Mouse (Mus musculus) layer of hippocampus, postnatal 14 days (tissue): ENCODE measurements around the gene Zfp712. TPM values are rescaled to one million over a fixed set of nuclear protein-coding genes. Genes with fewer than 3 reads are reported as not detected.

Source experiments
- DNase-seq, 2 experiments: peaks; one replicate each; pipeline ENCODE4 v3.0.0; 2021 to 2022; ENCODE audit warnings: low spot score in 2 of 2, mixed read lengths in 1 of 2
- long read RNA-seq, 2 experiments: library from polyadenylated mRNA; stranded (forward); transcript quantifications; one replicate each; pipeline ENCODE4 v2.0.0; 2021
- total RNA-seq, 2 experiments: library from RNA; stranded (reverse); gene quantifications; 2 replicates each; pipeline ENCODE4 v1.2.3; 2021

The Zfp712 gene
- total RNA-seq, result 1 to 10 TPM; 4.4 to 5.0 TPM
- long read RNA-seq, experiment 1, transcript Zfp712-201 (4 exons, 3,968 nt), result major isoform, 6 of 8 reads
- long read RNA-seq, experiment 1, partial matches to known transcripts, result 1 of 8 reads
- long read RNA-seq, experiment 1, other reads (novel, unspliced or antisense), result 1 of 8 reads
- long read RNA-seq, experiment 2, transcript Zfp712-201 (4 exons, 3,968 nt), result major isoform, 7 of 8 reads
- long read RNA-seq, experiment 2, partial matches to known transcripts, result 0 of 8 reads
- long read RNA-seq, experiment 2, other reads (novel, unspliced or antisense), result 1 of 8 reads

GRCm38 (mm10) chr13:67060786-67061358, at the start of gene Zfp712:
TSS of gene Zfp712 (minus strand) at chr13:67061170.
- DNase-seq, result peak; percentile 93 to 96

GRCm38 (mm10) chr13:67108821-67109206, 47.8 kb upstream of the Zfp712 start:
- DNase-seq, result no peak

GRCm38 (mm10) chr13:67108194-67108820, 47.3 kb upstream of the Zfp712 start, which contains the start of gene Gm28557:
TSS of gene Gm28557 (minus strand) at chr13:67108604.
- DNase-seq, result peak; percentile 87 to 98

- DNase-seq, result no peak
Observed at GRCm38 (mm10) chr13:67107681-67108080, 46.7 kb upstream of the Zfp712 start.

- no peak for DNase-seq
Observed at GRCm38 (mm10) chr13:67097876-67098275, 36.9 kb upstream of the Zfp712 start, which contains the start of gene Zfp708. TSS of gene Zfp708 (minus strand) at chr13:67097976.

- no peak for DNase-seq
Observed at GRCm38 (mm10) chr13:67090154-67090553, 29.2 kb upstream of the Zfp712 start.

GRCm38 (mm10) chr13:67081946-67082345, 21.0 kb upstream of the Zfp712 start:
- no peak for DNase-seq

- peak; percentile 60 to 82 for DNase-seq
Observed at GRCm38 (mm10) chr13:67081142-67081713, 20.3 kb upstream of the Zfp712 start.

GRCm38 (mm10) chr13:67077244-67077643, 16.3 kb upstream of the Zfp712 start:
- no peak for DNase-seq

- no peak for DNase-seq
Observed at GRCm38 (mm10) chr13:67072786-67073185, 11.8 kb upstream of the Zfp712 start.

- no peak for DNase-seq
Observed at GRCm38 (mm10) chr13:67065386-67065785, 4.4 kb upstream of the Zfp712 start.

- no peak for DNase-seq
Observed at GRCm38 (mm10) chr13:67062427-67062826, 1.5 kb upstream of the Zfp712 start.

GRCm38 (mm10) chr13:67060161-67060785, 697 bp downstream of the Zfp712 start:
- DNase-seq, result no peak

Other genes with a start within 250 kb of the Zfp712 start
- 1 to 10 TPM; 2.5 to 2.7 TPM for gene Gm10767, start 156.3 kb downstream of the Zfp712 start, total RNA-seq
- gene Zfp708, start 36.8 kb upstream of the Zfp712 start, total RNA-seq, result 1 to 10 TPM; 2.9 to 3.5 TPM
- 1 to 10 TPM; 2.3 to 2.7 TPM for gene Gm28557, start 47.4 kb upstream of the Zfp712 start, total RNA-seq
- gene Rslcan18, start 55.1 kb upstream of the Zfp712 start, total RNA-seq, result under 1 TPM; 0.12 to 0.44 TPM
- 10 to 100 TPM in 1 of 2 experiments, 1 to 10 TPM in 1; 9.4 to 10.6 TPM for gene Zfp759, start 60.5 kb upstream of the Zfp712 start, total RNA-seq
- gene Rsl1, start 112.0 kb upstream of the Zfp712 start, total RNA-seq, result 1 to 10 TPM; 5.2 to 5.5 TPM
- gene Zfp455, start 133.3 kb upstream of the Zfp712 start, total RNA-seq, result 1 to 10 TPM; 2.8 TPM
- 10 to 100 TPM; 18.4 to 20.1 TPM for gene Zfp458, start 217.3 kb upstream of the Zfp712 start, total RNA-seq
- gene Zfp457, start 245.3 kb upstream of the Zfp712 start, total RNA-seq, result 1 to 10 TPM; 5.4 to 6.3 TPM